Mouse (Mus musculus): ENCODE measurements around the gene Gm20449. TPM values are rescaled to one million over a fixed set of nuclear protein-coding genes. Genes with fewer than 3 reads are reported as not detected.
"Not testable (repeated sequence)": the region's sequence is repeated elsewhere in the genome, so short reads cannot be mapped to it uniquely, and the experiment has no call there.

The Gm20449 gene
- total RNA-seq (2022), result under 1 TPM in 2 of 4 experiments, not detected in 2; 0.07 to 0.08 TPM

- peak; percentile 96 to 97 for DNase-seq (ENCODE audit: low spot score in 2 of 2)
These were observed at the start of gene Gm20449, which contains the start of gene AW146154 for GRCm38 (mm10) chr7:41499389-41500049. TSS of gene Gm20449 (minus strand) at chr7:41499417. TSS of gene AW146154 (minus strand) at chr7:41499890.

DNA sequence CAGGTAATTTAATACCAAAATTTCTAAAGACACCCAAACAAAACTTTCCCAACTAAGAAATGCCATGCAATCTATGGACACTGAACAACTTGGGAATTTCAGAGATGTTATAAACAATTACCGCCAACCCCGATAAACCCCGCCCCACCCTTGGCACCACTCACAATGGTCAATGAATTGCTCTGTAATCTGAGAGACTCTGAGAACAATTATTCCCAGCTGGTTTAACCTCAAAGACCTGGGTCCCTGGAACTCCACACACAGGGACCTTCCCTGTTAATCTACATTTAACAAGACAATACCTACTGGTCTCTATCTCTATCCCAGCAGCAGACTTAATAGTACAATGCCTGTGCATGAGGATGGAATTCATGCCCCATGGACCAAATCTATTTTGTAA lies 13.5 kb upstream of the Gm20449 start:
- DNase-seq (ENCODE audit: low spot score in 2 of 2), result no peak

- no peak for DNase-seq (ENCODE audit: low spot score in 2 of 2)
These were observed 13.0 kb upstream of the Gm20449 start for GRCm38 (mm10) chr7:41512207-41512606.

DNA sequence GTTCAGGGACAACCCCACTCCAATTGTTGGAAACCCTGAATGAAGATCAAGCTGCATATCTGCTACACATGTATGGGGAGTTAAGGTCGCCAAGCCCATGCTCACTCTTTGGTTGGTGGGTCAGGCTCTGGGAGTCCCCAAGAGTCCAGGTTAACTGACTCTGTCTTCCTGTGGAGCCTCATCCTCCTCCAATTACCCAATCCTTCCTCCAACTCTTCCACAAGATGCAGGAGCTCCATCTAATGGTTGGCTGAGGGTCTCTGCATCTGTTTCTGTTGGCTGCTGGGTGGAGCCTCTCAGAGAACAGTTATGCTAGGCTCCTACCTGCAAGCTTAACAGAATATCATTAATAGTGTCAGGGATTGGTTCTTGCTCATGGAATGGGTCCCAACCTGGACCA lies 3.2 kb upstream of the Gm20449 start:
- peak in 1 of 2 experiments; percentile 4 for DNase-seq (ENCODE audit: low spot score in 2 of 2)

DNA sequence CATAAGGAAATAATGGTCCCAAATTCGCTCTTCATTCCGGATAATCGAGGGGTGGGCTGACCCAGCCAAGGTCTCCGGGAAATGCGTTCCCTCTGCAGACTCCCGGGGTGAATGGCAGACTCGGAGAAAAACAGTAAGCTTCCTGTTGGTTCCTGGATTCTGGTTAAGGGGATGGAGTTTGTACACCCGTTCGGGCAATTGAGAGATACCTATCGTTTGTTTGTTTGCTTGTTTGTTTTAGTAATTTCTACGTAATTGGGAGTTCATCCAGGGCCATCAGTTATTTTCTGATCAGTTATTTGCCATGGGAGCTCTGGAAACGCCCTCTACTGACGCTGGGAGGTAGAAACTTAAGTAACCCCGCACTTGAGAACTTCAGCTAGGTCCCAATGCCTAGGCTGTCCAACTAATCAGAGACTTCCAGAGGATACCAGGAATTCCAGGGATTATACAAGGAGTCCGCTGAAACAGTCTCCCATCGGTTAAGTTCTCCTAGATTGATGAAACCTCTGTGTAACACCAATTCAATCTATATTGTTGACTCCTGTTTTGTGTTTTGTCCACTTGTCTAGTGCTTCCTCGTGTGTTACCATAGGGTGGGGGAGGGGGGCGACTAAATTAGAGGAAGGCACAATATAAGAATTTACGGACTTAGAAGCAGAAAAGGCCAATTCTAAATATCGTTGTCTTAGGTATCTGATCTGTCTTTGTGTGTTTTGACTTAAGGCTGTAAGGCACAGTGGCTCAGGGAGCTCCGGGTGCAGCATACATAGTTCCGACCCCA lies 1.1 kb upstream of the Gm20449 start:
- peak; percentile 50 to 55 for DNase-seq (ENCODE audit: low spot score in 2 of 2)

GRCm38 (mm10) chr7:41499018-41499388 lies 214 bp downstream of the Gm20449 start:
- DNase-seq (ENCODE audit: low spot score in 2 of 2), result not testable (repeated sequence)

- DNase-seq (ENCODE audit: low spot score in 2 of 2), result not testable (repeated sequence)
These were observed 753 bp downstream of the Gm20449 start for GRCm38 (mm10) chr7:41498464-41498863.

DNA sequence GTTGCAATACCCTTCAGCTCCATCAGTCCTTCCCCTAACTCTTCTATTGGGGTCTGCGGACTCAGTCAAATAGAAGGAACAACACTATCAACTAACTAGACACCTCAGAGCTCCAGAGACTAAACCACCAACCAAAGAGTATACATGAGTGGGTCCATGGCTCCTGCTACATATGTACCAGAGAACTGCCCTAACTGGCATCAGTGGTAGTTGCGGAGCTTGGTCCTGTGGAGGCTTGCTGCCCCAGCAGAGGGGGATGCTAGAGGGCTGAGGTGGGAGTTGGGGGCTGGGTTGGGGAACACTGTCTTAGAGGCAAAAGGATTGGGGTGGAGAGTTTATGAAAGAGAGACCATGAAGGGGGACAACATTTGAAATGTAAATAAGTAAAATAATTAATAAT lies 1.3 kb downstream of the Gm20449 start:
- DNase-seq (ENCODE audit: low spot score in 2 of 2), result no peak

GRCm38 (mm10) chr7:41451864-41452263 lies 47.4 kb downstream of the Gm20449 start:
- no peak for DNase-seq (ENCODE audit: low spot score in 2 of 2)

GRCm38 (mm10) chr7:41448596-41448995 lies 50.6 kb downstream of the Gm20449 start, which contains the start of gene Vmn2r57:
TSS of gene Vmn2r57 (minus strand) at chr7:41448696.
- DNase-seq (ENCODE audit: low spot score in 2 of 2), result not testable (repeated sequence)

GRCm38 (mm10) chr7:41394130-41394529 lies 105.1 kb downstream of the Gm20449 start:
- DNase-seq (ENCODE audit: low spot score in 2 of 2), result no peak

DNA sequence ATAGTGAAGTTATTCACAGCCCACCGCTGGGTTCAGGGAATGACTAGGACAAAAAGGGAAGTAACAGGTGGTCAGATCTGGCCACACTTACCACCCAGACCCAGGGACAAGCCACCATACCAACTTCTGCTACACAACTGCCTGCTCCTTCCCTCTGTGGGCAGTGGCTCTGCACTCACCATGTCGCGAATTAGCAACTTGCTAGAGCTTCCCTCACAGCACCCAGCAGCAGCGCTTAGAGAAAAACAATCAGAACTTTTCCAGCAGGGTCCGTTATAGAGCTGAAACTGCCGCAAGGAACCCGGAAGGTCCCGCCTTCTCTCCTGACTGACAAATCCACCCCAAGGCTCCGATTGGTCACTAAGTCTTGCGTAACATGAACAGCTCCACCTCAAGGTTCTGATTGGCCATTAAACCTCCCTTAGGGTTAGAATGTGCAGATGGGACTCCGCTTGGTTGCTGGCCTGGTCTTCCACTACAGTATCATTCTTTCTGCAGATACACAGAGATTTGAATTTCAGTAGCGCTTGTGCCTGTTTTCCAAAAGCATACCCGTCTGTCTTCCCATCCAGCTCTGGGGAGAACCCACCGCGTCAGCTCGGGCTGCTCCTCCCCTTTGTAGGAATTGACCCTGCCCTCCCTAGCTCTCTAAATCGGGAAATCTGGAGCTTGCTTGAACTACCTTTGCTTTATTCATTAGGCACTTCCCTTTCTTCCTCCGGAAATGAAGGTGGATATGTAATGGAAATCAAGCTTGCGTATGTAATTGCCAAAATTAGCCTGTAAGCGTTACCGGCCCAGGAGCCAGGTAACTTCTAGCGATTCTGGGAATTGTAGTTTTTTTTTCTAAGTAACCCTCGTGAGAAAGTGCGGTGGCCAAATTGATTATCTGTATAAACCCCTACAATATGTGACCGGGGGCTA lies 105.9 kb downstream of the Gm20449 start, which contains the start of gene AI987944:
AI987944 (minus strand) TSS at position 332 of the 924 bp plus-strand sequence.
- DNase-seq (ENCODE audit: low spot score in 2 of 2), result peak; percentile 61

Other genes starting within 250 kb of the Gm20449 start
- gene AI987944, start 106.0 kb downstream of the Gm20449 start, total RNA-seq (2022), result 10 to 100 TPM in 3 of 4 experiments, 1 to 10 TPM in 1; 9.6 to 11.8 (median 10.6) TPM
- gene Vmn2r57, start 50.7 kb downstream of the Gm20449 start, total RNA-seq (2022), result under 1 TPM; 0.22 to 0.34 (median 0.29) TPM
- gene AW146154, start 473 bp upstream of the Gm20449 start, total RNA-seq (2022), result 1 to 10 TPM; 3.1 to 5.3 (median 3.7) TPM
- not detected for gene Gm6871, start 74.2 kb upstream of the Gm20449 start, total RNA-seq (2022)
- 10 to 100 TPM in 3 of 4 experiments, 1 to 10 TPM in 1; 9.7 to 14.9 (median 13.0) TPM for gene 2610021A01Rik, start 99.8 kb upstream of the Gm20449 start, total RNA-seq (2022)
- 10 to 100 TPM; 10.8 to 13.9 (median 12.6) TPM for gene Zfp788, start 133.8 kb upstream of the Gm20449 start, total RNA-seq (2022)